Mouse (Mus musculus): ENCODE data around the gene Tex13c2.

Tex13c2 gene

GRCm38 (mm10) chrX:42489446-42489845 is at the start of gene Tex13c2:
TSS of gene Tex13c2 (plus strand) at chrX:42489691.
- peak; percentile 14 for DNase-seq (ENCODE audit: low read depth, low spot score)

GRCm38 (mm10) chrX:42450305-42450704 is 39.2 kb upstream of the Tex13c2 start:
- no peak for DNase-seq (ENCODE audit: low read depth, low spot score)

GRCm38 (mm10) chrX:42453001-42453400 is 36.5 kb upstream of the Tex13c2 start:
- DNase-seq (ENCODE audit: low read depth, low spot score) = no peak

- no peak for DNase-seq (ENCODE audit: low read depth, low spot score)
Measured at GRCm38 (mm10) chrX:42454533-42454932, 35.0 kb upstream of the Tex13c2 start.

- no peak for DNase-seq (ENCODE audit: low read depth, low spot score)
Measured at GRCm38 (mm10) chrX:42490336-42490735, 845 bp downstream of the Tex13c2 start.

GRCm38 (mm10) chrX:42500538-42500937 is 11.0 kb downstream of the Tex13c2 start:
- no peak for DNase-seq (ENCODE audit: low read depth, low spot score)

GRCm38 (mm10) chrX:42502291-42503043 is 13.0 kb downstream of the Tex13c2 start, which contains the start of gene Sh2d1a:
TSS of gene Sh2d1a (plus strand) at chrX:42502453.
- no peak for DNase-seq (ENCODE audit: low read depth, low spot score)

GRCm38 (mm10) chrX:42511105-42511504 is 21.6 kb downstream of the Tex13c2 start:
- DNase-seq (ENCODE audit: low read depth, low spot score) = no peak

GRCm38 (mm10) chrX:42512567-42512966 is 23.1 kb downstream of the Tex13c2 start:
- DNase-seq (ENCODE audit: low read depth, low spot score) = no peak

- no peak for DNase-seq (ENCODE audit: low read depth, low spot score)
Measured at GRCm38 (mm10) chrX:42522868-42523267, 33.4 kb downstream of the Tex13c2 start.

GRCm38 (mm10) chrX:42530703-42531102 is 41.2 kb downstream of the Tex13c2 start:
- no peak for DNase-seq (ENCODE audit: low read depth, low spot score)

- DNase-seq (ENCODE audit: low read depth, low spot score) = no peak
Measured at GRCm38 (mm10) chrX:42540030-42540755, 50.7 kb downstream of the Tex13c2 start.

GRCm38 (mm10) chrX:42540756-42541053 is 51.2 kb downstream of the Tex13c2 start:
- DNase-seq (ENCODE audit: low read depth, low spot score) = no peak

Data from WW6 (cell line).